Mouse (Mus musculus): ENCODE results near the gene Pip5k1c.

Gene Pip5k1c

GRCm38 (mm10) chr10:81292554-81293333 lies at the start of gene Pip5k1c:
Gene Pip5k1c (plus strand): TSS chr10:81292963.
- DNase-seq (ENCODE audit: low read depth, low spot score): peak; percentile 99

GRCm38 (mm10) chr10:81244146-81244545 lies 48.6 kb upstream of the Pip5k1c start:
- DNase-seq (ENCODE audit: low read depth, low spot score): no peak

DNA sequence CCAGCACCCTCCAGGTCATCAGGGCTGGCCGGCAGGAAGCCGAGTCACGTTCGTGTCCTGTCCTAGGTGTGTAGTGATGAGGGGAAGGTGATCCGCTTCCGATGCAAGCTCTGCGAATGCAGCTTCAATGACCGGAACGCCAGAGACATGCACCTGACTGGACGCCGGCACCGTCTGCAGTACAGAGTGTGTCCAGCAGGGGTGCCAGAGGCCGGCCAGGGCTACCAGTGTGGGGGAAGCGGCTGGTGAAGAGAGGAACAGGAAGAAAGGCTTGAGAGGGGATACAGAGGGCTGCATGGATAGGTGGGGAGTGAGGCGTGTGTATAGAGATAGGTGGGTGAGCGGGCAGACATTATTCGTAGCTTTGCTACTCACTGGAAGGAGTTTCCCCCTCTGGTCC lies 48.2 kb upstream of the Pip5k1c start:
- no peak for DNase-seq (ENCODE audit: low read depth, low spot score)

DNA sequence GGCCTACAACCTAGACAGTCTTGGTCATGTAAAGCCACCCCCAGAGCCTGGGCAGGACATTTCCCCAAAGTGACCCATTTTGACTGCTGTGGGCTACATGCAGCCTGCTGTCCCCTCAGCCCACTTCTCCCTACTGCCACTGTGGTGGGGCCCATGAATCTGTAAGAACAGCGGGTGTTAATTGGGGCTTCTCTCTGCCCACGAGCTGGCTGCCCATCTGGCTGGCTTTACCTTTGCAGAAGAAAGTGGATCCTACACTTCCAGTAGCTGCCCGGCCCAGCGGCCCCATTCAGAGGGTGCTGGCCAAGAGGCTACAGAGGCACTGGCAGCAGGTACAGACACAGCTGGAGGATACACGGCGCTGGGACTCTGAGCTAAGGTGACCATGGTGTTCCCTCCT lies 47.6 kb upstream of the Pip5k1c start:
- DNase-seq (ENCODE audit: low read depth, low spot score): no peak

DNA sequence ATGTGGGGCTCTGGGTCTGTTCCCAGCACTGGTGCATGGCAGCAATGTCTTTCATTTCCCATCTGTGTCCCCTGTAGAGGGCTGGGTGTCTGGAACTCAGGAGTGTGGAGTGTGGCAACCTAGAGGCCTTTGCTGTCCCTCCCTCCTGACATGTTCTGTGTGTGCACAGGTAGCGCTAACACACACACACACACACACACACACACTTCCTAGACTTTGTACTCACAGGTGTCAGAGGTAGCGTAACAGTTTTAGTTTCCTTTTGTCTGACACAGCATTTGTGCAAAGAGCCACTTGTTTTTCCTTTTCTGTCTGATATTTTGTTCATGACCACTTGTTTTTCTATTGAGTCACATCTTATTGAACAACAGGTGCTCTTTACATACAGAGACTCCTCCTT lies 45.0 kb upstream of the Pip5k1c start:
- DNase-seq (ENCODE audit: low read depth, low spot score): no peak

- no peak for DNase-seq (ENCODE audit: low read depth, low spot score)
These were observed 43.3 kb upstream of the Pip5k1c start for GRCm38 (mm10) chr10:81249442-81249841.

- peak; percentile 88 for DNase-seq (ENCODE audit: low read depth, low spot score)
These were observed 40.0 kb upstream of the Pip5k1c start, which contains the start of gene Matk for GRCm38 (mm10) chr10:81252424-81253419. Gene Matk (plus strand): TSS chr10:81252935.

DNA sequence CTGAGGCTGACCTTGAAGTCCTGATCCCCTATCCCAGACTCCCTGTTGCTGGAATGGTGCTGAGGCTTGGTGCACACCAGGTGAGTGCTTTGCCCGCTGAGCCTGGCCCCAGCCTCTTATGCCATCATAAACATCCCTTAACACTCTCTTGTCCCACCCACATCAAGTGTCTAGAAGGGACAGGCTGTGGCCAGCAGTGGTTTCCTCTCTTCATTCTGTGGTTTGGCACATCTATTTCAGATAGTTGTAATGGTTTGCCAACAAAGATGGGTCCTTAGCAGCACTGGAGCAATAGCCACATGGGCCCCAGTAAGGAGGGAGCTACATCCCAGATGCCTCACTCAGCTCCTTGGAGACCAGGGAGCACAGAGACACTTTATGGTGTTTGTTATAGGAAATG lies 37.9 kb upstream of the Pip5k1c start:
- DNase-seq (ENCODE audit: low read depth, low spot score): no peak

- no peak for DNase-seq (ENCODE audit: low read depth, low spot score)
These were observed 35.4 kb upstream of the Pip5k1c start for GRCm38 (mm10) chr10:81257158-81258039.

DNA sequence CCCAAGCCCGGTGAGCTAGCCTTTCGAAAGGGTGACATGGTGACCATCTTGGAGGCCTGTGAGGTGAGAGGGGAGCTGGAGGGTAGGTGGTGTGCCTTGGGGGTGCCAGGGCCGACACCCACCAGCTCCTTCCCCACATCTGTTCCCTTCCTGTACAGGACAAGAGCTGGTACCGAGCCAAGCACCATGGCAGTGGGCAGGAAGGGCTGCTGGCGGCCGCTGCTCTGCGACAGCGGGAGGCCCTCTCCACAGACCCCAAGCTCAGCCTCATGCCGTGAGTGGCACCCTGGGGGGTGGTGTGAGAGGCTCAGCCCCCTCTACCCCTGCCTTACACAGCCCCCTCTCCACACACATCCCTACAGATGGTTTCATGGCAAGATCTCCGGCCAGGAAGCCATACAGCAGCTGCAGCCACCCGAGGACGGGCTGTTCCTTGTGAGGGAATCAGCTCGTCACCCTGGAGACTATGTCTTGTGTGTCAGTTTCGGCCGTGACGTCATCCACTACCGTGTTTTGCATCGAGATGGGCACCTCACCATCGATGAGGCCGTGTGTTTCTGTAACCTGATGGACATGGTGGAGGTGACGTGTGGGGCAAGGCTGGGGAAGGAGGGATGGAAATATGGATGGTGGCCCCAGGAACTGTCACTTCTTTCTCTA lies 33.4 kb upstream of the Pip5k1c start:
- DNase-seq (ENCODE audit: low read depth, low spot score): no peak

- DNase-seq (ENCODE audit: low read depth, low spot score): no peak
These were observed 31.7 kb upstream of the Pip5k1c start for GRCm38 (mm10) chr10:81261025-81261424.

GRCm38 (mm10) chr10:81265540-81265939 lies 27.2 kb upstream of the Pip5k1c start:
- DNase-seq (ENCODE audit: low read depth, low spot score): no peak

- DNase-seq (ENCODE audit: low read depth, low spot score): peak; percentile 90
These were observed 26.3 kb upstream of the Pip5k1c start, which contains the start of the genes Mrpl54 and Apba3 for GRCm38 (mm10) chr10:81266211-81267105. Gene Mrpl54 (minus strand): TSS chr10:81266934. Gene Apba3 (plus strand): TSS chr10:81266960.

- DNase-seq (ENCODE audit: low read depth, low spot score): peak; percentile 82
These were observed 24.7 kb upstream of the Pip5k1c start for GRCm38 (mm10) chr10:81268056-81268455.

- no peak for DNase-seq (ENCODE audit: low read depth, low spot score)
These were observed 23.9 kb upstream of the Pip5k1c start for GRCm38 (mm10) chr10:81268643-81269412.

DNA sequence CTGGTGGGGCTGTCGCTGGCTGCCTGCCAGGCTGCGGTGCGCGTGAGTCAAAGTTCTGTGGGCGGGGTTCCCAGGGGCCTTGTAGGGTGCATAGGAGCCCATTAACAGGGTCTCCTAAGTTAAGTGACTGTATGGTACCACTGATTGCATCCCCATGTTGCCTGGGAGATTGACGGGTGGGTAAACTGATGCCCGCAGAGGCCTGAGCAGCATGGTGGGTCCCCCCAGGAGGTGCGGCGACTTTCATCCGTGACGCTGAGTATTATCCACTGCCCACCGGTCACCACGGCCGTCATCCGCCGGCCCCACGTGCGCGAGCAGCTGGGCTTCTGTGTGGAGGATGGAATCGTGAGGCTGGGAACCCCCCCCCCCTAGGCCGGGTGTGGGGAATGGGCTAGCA lies 20.4 kb upstream of the Pip5k1c start:
- no peak for DNase-seq (ENCODE audit: low read depth, low spot score)

DNA sequence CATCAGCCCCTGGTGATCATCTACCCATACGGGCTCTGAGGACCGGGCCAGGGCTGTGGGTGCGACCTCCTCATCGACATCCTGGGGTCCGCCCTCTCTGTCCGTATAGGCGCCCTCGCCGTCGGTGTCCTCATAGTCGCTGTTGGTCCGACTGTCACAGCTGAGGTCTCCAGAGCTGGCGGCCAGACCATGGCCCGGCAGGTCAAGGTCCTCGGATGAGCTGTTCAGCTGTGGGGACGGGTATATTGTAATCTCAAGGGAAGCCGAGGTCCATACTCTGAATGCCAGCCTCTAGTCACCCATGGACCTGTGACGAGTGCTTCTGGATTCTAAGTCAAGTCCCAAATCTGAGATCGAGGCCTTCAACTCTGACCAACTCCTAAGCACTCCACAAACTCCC lies 18.9 kb upstream of the Pip5k1c start:
- DNase-seq (ENCODE audit: low read depth, low spot score): no peak

- no peak for DNase-seq (ENCODE audit: low read depth, low spot score)
These were observed 15.1 kb upstream of the Pip5k1c start for GRCm38 (mm10) chr10:81277676-81278075.

GRCm38 (mm10) chr10:81279496-81279895 lies 13.3 kb upstream of the Pip5k1c start:
- no peak for DNase-seq (ENCODE audit: low read depth, low spot score)
